Mouse (Mus musculus): Measurements from ENCODE around the gene Slc2a13.

Gene Slc2a13

DNA sequence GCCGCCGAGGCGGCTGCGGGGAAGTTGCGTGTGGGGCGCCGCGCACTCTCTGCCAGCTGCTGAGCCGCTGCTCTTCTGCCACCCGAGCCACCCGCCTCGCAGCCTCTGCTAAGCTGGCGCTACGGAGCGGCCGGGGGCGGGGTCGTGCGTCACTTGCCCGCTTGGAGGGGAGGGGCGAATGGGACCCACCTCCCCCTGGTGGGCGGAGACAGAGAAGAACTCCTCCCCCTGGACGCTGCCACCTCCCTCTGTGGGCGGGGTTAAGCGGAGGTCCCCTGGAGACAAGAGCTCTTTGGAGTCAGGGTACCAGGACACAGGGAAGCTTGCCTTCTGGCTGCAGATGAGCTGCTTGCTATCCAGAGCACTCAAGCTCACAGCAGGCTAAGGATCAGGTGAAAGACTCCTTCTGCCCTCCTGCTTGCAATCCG, at the start of gene Slc2a13:
Slc2a13 (minus strand) TSS at position 151 of the 428 bp plus-strand sequence.
- peak; percentile 86 for DNase-seq (ENCODE audit: low spot score)

- DNase-seq (ENCODE audit: low spot score) = no peak
Observed at GRCm38 (mm10) chr15:91616016-91616415, 43.0 kb upstream of the Slc2a13 start.

DNA sequence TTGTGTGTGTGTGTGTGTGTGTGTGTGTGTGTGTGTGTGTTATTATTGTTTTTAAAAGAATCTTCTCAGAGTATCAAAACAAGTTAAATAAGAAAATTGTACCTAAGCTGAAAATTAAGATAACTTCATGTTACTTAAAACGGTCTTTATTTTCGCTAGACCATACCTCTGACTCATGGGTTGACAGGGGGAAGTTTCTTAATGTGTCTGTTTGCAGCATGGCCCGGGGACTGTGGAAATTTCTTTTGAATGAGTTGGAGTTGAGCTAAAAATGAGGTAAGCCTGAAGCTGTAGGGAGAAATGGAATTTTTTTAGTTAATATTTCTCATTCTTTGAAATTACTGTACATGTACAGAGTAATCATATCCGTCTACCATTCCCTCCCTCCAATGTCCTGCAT, 42.5 kb upstream of the Slc2a13 start:
- no peak for DNase-seq (ENCODE audit: low spot score)

- no peak for DNase-seq (ENCODE audit: low spot score)
Observed at GRCm38 (mm10) chr15:91613981-91614665, 41.1 kb upstream of the Slc2a13 start.

GRCm38 (mm10) chr15:91609713-91610112, 36.7 kb upstream of the Slc2a13 start:
- DNase-seq (ENCODE audit: low spot score) = peak; percentile 68

GRCm38 (mm10) chr15:91608811-91609210, 35.8 kb upstream of the Slc2a13 start:
- DNase-seq (ENCODE audit: low spot score) = no peak

- DNase-seq (ENCODE audit: low spot score) = no peak
Observed at GRCm38 (mm10) chr15:91601197-91601596, 28.1 kb upstream of the Slc2a13 start.

DNA sequence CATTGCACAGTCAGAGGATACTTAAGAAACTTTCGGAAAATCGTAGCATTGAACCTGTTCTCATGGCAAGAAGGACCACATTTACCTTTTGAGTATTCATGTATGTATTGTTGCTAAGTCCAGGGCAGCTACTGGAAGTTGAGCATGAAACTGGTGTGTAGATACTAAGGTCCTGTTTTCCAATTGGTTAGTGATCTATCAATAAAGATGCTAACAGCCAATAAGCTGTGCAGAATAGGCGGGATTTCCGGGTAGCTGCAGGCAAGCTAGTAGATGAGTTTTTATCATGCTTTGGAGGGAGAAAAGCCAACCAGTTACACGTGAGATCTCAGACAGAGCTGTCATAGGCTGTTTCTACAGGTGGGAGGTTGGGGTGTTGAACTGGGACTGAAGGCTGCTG, 24.2 kb upstream of the Slc2a13 start:
- no peak for DNase-seq (ENCODE audit: low spot score)

DNA sequence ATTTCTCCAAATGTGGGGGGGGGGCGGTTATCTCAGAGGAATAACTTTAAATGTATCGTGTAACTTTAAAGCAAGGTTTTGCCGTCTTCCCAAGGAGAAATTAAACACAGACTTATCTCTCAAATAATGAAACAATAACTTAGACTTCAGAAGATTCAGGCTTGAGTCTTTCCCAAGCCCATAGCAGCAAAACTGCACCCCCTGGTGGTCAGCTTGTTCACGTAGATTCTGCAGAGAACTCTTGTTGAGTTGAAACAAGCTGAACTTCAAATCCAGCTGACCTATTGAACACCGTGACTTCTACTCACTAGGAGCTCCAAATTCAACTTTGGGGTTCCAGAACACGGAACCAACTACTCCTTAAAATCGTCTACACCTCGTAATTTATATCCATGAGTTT, 1.4 kb upstream of the Slc2a13 start:
- DNase-seq (ENCODE audit: low spot score) = peak; percentile 90

GRCm38 (mm10) chr15:91572421-91573069, 516 bp downstream of the Slc2a13 start:
- peak; percentile 21 for DNase-seq (ENCODE audit: low spot score)

GRCm38 (mm10) chr15:91571981-91572380, 1.1 kb downstream of the Slc2a13 start:
- no peak for DNase-seq (ENCODE audit: low spot score)

DNA sequence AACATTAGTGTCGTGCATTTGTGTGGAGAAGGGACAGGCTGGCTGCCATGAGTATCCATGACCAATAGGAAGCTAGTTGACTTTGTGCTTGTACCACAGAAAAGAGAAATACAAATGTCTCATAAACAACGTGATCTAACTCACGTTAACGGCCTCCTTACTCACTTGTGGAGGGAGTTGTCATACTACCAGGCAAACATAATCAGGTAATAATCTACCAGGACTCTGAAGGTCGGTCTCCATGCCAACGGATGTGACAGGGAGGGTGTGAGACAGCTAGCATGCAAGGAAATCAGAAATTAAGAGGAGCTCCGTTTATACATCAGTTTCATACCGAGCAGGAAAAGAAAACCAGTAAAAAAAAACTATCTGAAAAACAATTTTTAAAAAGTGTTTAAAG, 6.3 kb downstream of the Slc2a13 start:
- no peak for DNase-seq (ENCODE audit: low spot score)

GRCm38 (mm10) chr15:91565025-91565605, 7.9 kb downstream of the Slc2a13 start:
- DNase-seq (ENCODE audit: low spot score) = no peak

- no peak for DNase-seq (ENCODE audit: low spot score)
Observed at GRCm38 (mm10) chr15:91561728-91562127, 11.3 kb downstream of the Slc2a13 start.

GRCm38 (mm10) chr15:91555336-91555736, 17.7 kb downstream of the Slc2a13 start:
- DNase-seq (ENCODE audit: low spot score) = no peak

- DNase-seq (ENCODE audit: low spot score) = no peak
Observed at GRCm38 (mm10) chr15:91548586-91549268, 24.3 kb downstream of the Slc2a13 start.

- DNase-seq (ENCODE audit: low spot score) = no peak
Observed at GRCm38 (mm10) chr15:91544586-91544985, 28.5 kb downstream of the Slc2a13 start.

- no peak for DNase-seq (ENCODE audit: low spot score)
Observed at GRCm38 (mm10) chr15:91538439-91538838, 34.6 kb downstream of the Slc2a13 start.

DNA sequence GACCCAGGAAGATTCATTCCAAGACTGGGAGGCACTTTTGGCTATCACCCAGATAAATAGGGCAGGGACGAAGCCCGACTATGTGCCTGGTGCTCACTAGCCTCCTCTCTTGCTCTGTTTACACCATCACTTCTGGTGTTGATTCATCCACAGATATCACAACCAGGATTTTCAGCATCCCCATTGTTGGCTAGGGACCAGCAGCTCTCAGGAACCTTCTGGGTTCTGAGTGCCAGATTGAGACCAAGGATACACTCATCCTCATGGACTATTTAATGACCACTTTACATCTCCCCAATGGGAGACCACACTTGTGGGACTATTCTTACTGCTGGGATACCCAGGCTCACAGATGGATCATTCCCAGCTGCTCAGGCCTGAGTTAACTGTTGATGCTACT, 46.2 kb downstream of the Slc2a13 start:
- DNase-seq (ENCODE audit: low spot score) = no peak

GRCm38 (mm10) chr15:91526166-91526565, 46.9 kb downstream of the Slc2a13 start:
- DNase-seq (ENCODE audit: low spot score) = no peak

GRCm38 (mm10) chr15:91524451-91524850, 48.6 kb downstream of the Slc2a13 start:
- no peak for DNase-seq (ENCODE audit: low spot score)

DNA sequence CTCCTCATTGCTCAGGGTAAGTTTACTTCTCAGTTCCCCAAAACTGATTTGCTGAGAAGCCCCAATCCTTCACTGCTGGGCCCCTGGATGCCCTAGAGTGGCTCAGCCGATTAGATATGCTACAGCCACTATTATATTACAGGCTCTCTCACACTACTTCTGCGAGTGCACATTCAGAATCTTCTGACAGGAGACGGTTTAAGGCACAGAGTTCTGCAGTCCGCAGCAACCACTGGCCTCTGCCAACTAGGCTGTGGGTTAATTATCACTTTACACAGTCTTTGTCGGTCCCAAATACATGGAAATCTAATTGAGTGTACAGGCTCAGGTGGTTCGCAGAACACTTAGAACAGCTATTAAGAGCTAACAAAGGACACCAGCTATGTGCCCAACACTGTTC, 69.8 kb downstream of the Slc2a13 start:
- DNase-seq (ENCODE audit: low spot score) = no peak

- no peak for DNase-seq (ENCODE audit: low spot score)
Observed at GRCm38 (mm10) chr15:91502661-91503060, 70.4 kb downstream of the Slc2a13 start.
